Mouse (Mus musculus) E14TG2a.4 (cell line): ENCODE results near the gene Helt.
"Not testable (repeated sequence)": the region's sequence is repeated elsewhere in the genome, so short reads cannot be mapped to it uniquely, and the experiment has no call there.

Source experiments
- H3K27me3 ChIP-seq: 2 replicates; pipeline ENCODE4 v1.6.1; 2014; ENCODE audit warnings: low read length, control low read depth; ENCODE audit not compliant: insufficient read depth
- H3K36me3 ChIP-seq: 2 replicates; pipeline ENCODE4 v1.6.1; 2014; ENCODE audit warnings: low read length, control low read depth; ENCODE audit not compliant: insufficient read depth
- H3K4me1 ChIP-seq: replicated peaks from 2 replicates; pipeline ENCODE4 v1.6.1; 2014; ENCODE audit warnings: low read depth, low read length, control low read depth
- H3K4me3 ChIP-seq: replicated peaks from 2 replicates; pipeline ENCODE4 v1.5.1; 2014; ENCODE audit warnings: mild to moderate bottlenecking, low read length
- H3K9me3 ChIP-seq: 2 replicates; pipeline ENCODE4 v1.6.1; 2014; ENCODE audit warnings: low read length, control low read depth
- CTCF ChIP-seq: conservative IDR thresholded peaks from 2 replicates; pipeline ENCODE4 v1.5.1; 2014; ENCODE audit warnings: low read length
- NANOG ChIP-seq: IDR thresholded peaks from 2 replicates; pipeline ENCODE4 v1.6.1; 2014; ENCODE audit warnings: borderline replicate concordance, low read length, mixed read lengths
- POU5F1 ChIP-seq: IDR thresholded peaks from 2 replicates; pipeline ENCODE4 v1.6.1; 2014; ENCODE audit warnings: low read length, borderline replicate concordance

Gene Helt

GRCm38 (mm10) chr8:46266801-46267200 is 27.7 kb downstream of the Helt start:
- no peaks in the 10 kb centered on the region for H3K36me3 ChIP-seq
- no peaks in the 10 kb centered on the region; the same call in 1 of the 2 replicates for H3K27me3 ChIP-seq
- H3K4me3 ChIP-seq, result no peak overlapping the region
- TF ChIP-seq CTCF, result no peak
- TF ChIP-seq POU5F1, result no peak
- TF ChIP-seq NANOG, result no peak
- H3K4me1 ChIP-seq, result peaks cover 13% of the 10 kb centered on the region
- peaks cover 8% of the 10 kb centered on the region for H3K9me3 ChIP-seq

GRCm38 (mm10) chr8:46264206-46264605 is 30.3 kb downstream of the Helt start:
- H3K4me1 ChIP-seq, H3K4me3 ChIP-seq, H3K9me3 ChIP-seq, H3K36me3 ChIP-seq, H3K27me3 ChIP-seq: not testable (repeated sequence)

GRCm38 (mm10) chr8:46257921-46258682 is 36.4 kb downstream of the Helt start:
- Histone ChIP-seq H3K4me3 (no peak overlapping the region), H3K36me3 (no peaks in the 10 kb centered on the region), H3K27me3 (no peaks in the 10 kb centered on the region), H3K4me1 (0 out of 2 replicates have a peak, but pooled peaks cover 7% of the 10 kb centered on the region), H3K9me3 (no peaks in the 10 kb centered on the region)
- TF ChIP-seq NANOG (no peak), CTCF (no peak), POU5F1 (no peak)

GRCm38 (mm10) chr8:46252456-46252855 is 42.0 kb downstream of the Helt start:
- H3K27me3 ChIP-seq, result peaks cover 5% of the 10 kb centered on the region; the same call in 1 of the 2 replicates
- TF ChIP-seq NANOG (no peak), POU5F1 (no peak), CTCF (no peak)
- no peaks in the 10 kb centered on the region for H3K4me1 ChIP-seq
- H3K36me3 ChIP-seq, result no peaks in the 10 kb centered on the region
- H3K9me3 ChIP-seq, result no peaks in the 10 kb centered on the region
- no peak overlapping the region for H3K4me3 ChIP-seq

- Histone ChIP-seq H3K36me3 (no peaks in the 10 kb centered on the region), H3K4me3 (no peak overlapping the region), H3K4me1 (no peaks in the 10 kb centered on the region), H3K27me3 (peaks cover 5% of the 10 kb centered on the region; the same call in 1 of the 2 replicates), H3K9me3 (no peaks in the 10 kb centered on the region)
- no peak for TF ChIP-seq POU5F1
- TF ChIP-seq NANOG, result no peak
- no peak for TF ChIP-seq CTCF
These were observed 42.9 kb downstream of the Helt start for GRCm38 (mm10) chr8:46251561-46251960.

GRCm38 (mm10) chr8:46246346-46246745 is 48.1 kb downstream of the Helt start:
- no peaks in the 10 kb centered on the region for H3K9me3 ChIP-seq
- no peaks in the 10 kb centered on the region for H3K4me1 ChIP-seq
- no peaks in the 10 kb centered on the region for H3K36me3 ChIP-seq
- no peak for TF ChIP-seq NANOG
- TF ChIP-seq CTCF, result no peak
- no peak for TF ChIP-seq POU5F1
- peaks cover 18% of the 10 kb centered on the region for H3K27me3 ChIP-seq
- H3K4me3 ChIP-seq, result no peak overlapping the region

- no peak for TF ChIP-seq CTCF
- no peak for TF ChIP-seq POU5F1
- no peak for TF ChIP-seq NANOG
These were observed 51.5 kb downstream of the Helt start for GRCm38 (mm10) chr8:46242946-46243345.

More at GRCm38 (mm10) chr8:46242946-46243345, 51.5 kb downstream of the Helt start:
- H3K4me1 ChIP-seq, result no peaks in the 10 kb centered on the region
- H3K36me3 ChIP-seq, result no peaks in the 10 kb centered on the region
- H3K27me3 ChIP-seq, result peaks cover 25% of the 10 kb centered on the region
- H3K4me3 ChIP-seq, result no peak overlapping the region
- no peaks in the 10 kb centered on the region for H3K9me3 ChIP-seq
